Mouse (Mus musculus) left cerebral cortex, postnatal 25 days (tissue): ENCODE measurements around the gene Mthfd1l. TPM values are rescaled to one million over a fixed set of nuclear protein-coding genes. Genes with fewer than 3 reads are reported as not detected.

Experiments
- DNase-seq, 2 experiments: peaks; one replicate each; pipeline ENCODE4 v3.0.0; 2022; ENCODE audit warnings: low spot score in 2 of 2, mixed read lengths in 1 of 2
- intact Hi-C: fragments of 180-260 bp; cut with DNase I; formaldehyde crosslinking; loops from one replicate; pipeline ENCODE4 v1.15.1; 2025
- total RNA-seq, 2 experiments: library from RNA; stranded (reverse); gene quantifications; 2 replicates each; pipeline ENCODE4 v1.2.3; 2021

Mthfd1l gene
- total RNA-seq = 10 to 100 TPM in 1 of 2 experiments, 1 to 10 TPM in 1; 9.2 to 11.2 TPM

- intact Hi-C loops = no loop called here
- DNase-seq = peak; percentile 79 to 88
Measured at GRCm38 (mm10) chr10:3972981-3973588, at the start of gene Mthfd1l. Gene Mthfd1l, plus strand, starts transcription at chr10:3973118.

- DNase-seq = no peak
Measured at GRCm38 (mm10) chr10:3928008-3928545, 44.8 kb upstream of the Mthfd1l start.

GRCm38 (mm10) chr10:3931831-3932230 is 41.1 kb upstream of the Mthfd1l start:
- DNase-seq = no peak
- intact Hi-C loops = no loop called here

More at GRCm38 (mm10) chr10:3928008-3928545, 44.8 kb upstream of the Mthfd1l start:
- intact Hi-C loops = no loop called here

- no peak for DNase-seq
- intact Hi-C loops = no loop called here
Measured at GRCm38 (mm10) chr10:3933311-3933940, 39.5 kb upstream of the Mthfd1l start.

GRCm38 (mm10) chr10:3936864-3937263 is 36.1 kb upstream of the Mthfd1l start:
- DNase-seq = no peak
- intact Hi-C loops = no loop called here

GRCm38 (mm10) chr10:3939895-3940595 is 32.9 kb upstream of the Mthfd1l start:
- intact Hi-C loops = loop anchor here (5.0 kb wide), 3 partner anchors 133 to 608 kb away; partner anchors contain the start of gene Plekhg1
- no peak for DNase-seq

- no peak for DNase-seq
- intact Hi-C loops = loop anchor here (5.0 kb wide), 3 partner anchors 133 to 608 kb away; partner anchors contain the start of gene Plekhg1
Measured at GRCm38 (mm10) chr10:3940596-3940975, 32.3 kb upstream of the Mthfd1l start.

GRCm38 (mm10) chr10:3941054-3941757 is 31.7 kb upstream of the Mthfd1l start:
- no peak for DNase-seq
- intact Hi-C loops = loop anchor here (5.0 kb wide), 3 partner anchors 134 to 609 kb away; partner anchors contain the start of gene Plekhg1

- no peak for DNase-seq
- intact Hi-C loops = loop anchor here (5.0 kb wide), 3 partner anchors 135 to 610 kb away; partner anchors contain the start of gene Plekhg1
Measured at GRCm38 (mm10) chr10:3942289-3942688, 30.6 kb upstream of the Mthfd1l start.

GRCm38 (mm10) chr10:3943492-3944395 is 29.2 kb upstream of the Mthfd1l start:
- intact Hi-C loops = loop anchor here (2.0 to 5.0 kb wide), 5 partner anchors 136 to 611 kb away; partner anchors contain the start of gene Plekhg1
- DNase-seq = peak; percentile 26 to 57

- no peak for DNase-seq
Measured at GRCm38 (mm10) chr10:3946871-3947270, 26.0 kb upstream of the Mthfd1l start.

GRCm38 (mm10) chr10:3947346-3947745 is 25.6 kb upstream of the Mthfd1l start:
- DNase-seq = no peak
- intact Hi-C loops = no loop called here

More at GRCm38 (mm10) chr10:3946871-3947270, 26.0 kb upstream of the Mthfd1l start:
- intact Hi-C loops = no loop called here

GRCm38 (mm10) chr10:3949306-3949705 is 23.6 kb upstream of the Mthfd1l start:
- intact Hi-C loops = no loop called here
- DNase-seq = no peak

- no peak for DNase-seq
- intact Hi-C loops = no loop called here
Measured at GRCm38 (mm10) chr10:3956471-3956870, 16.4 kb upstream of the Mthfd1l start.

GRCm38 (mm10) chr10:3958591-3958990 is 14.3 kb upstream of the Mthfd1l start:
- intact Hi-C loops = no loop called here

GRCm38 (mm10) chr10:3969026-3969425 is 3.9 kb upstream of the Mthfd1l start:
- no peak for DNase-seq
- intact Hi-C loops = no loop called here

More at GRCm38 (mm10) chr10:3958591-3958990, 14.3 kb upstream of the Mthfd1l start:
- DNase-seq = no peak

- intact Hi-C loops = no loop called here
- DNase-seq = no peak
Measured at GRCm38 (mm10) chr10:3972237-3972636, 681 bp upstream of the Mthfd1l start.

- intact Hi-C loops = no loop called here
- DNase-seq = peak; percentile 87 to 89
Measured at GRCm38 (mm10) chr10:3973589-3974070, 712 bp downstream of the Mthfd1l start.
